Mouse (Mus musculus) ES-E14 (cell line): ENCODE measurements around the gene Ivns1abp. TPM values are rescaled to one million over a fixed set of nuclear protein-coding genes. Genes with fewer than 3 reads are reported as not detected.
"Not testable (repeated sequence)": the region's sequence is repeated elsewhere in the genome, so short reads cannot be mapped to it uniquely, and the experiment has no call there.

ENCODE experiments used
- DNase-seq: peaks from one replicate; pipeline ENCODE4 v3.0.0-alpha.2; 2013; ENCODE audit warnings: low read depth, low spot score
- H3K27ac ChIP-seq: 2 replicates; pipeline ENCODE4 v1.5.1; 2012; ENCODE audit warnings: low read depth, mild to moderate bottlenecking, low read length, moderate library complexity, mixed read lengths; ENCODE audit not compliant: poor library complexity, insufficient read depth, severe bottlenecking
- H3K36me3 ChIP-seq: 2 replicates; pipeline ENCODE4 v1.6.1; 2012; ENCODE audit warnings: mild to moderate bottlenecking, low read length, moderate library complexity, mixed read lengths; ENCODE audit not compliant: control insufficient read depth, poor library complexity, insufficient read depth, severe bottlenecking
- H3K4me1 ChIP-seq, 2 experiments: fragments of 150-350 bp in 1 of 2; sonication (generic) in 1 of 2; 2 replicates each; pipeline ENCODE4 v1.6.1; 2012; ENCODE audit warnings: low read length in 2 of 2, mild to moderate bottlenecking in 1 of 2, mixed read lengths in 1 of 2; ENCODE audit not compliant: control insufficient read depth in 2 of 2, insufficient read depth in 2 of 2, poor library complexity in 1 of 2
- H3K4me3 ChIP-seq, 2 experiments: fragments of 150-350 bp in 1 of 2; sonication (generic) in 1 of 2; 2 replicates each; pipeline ENCODE4 v1.5.1; 2012; ENCODE audit warnings: low read length in 2 of 2, low read depth in 1 of 2, mild to moderate bottlenecking in 1 of 2, mixed read lengths in 1 of 2; ENCODE audit not compliant: insufficient read depth in 1 of 2, poor library complexity in 1 of 2, severe bottlenecking in 1 of 2
- H3K9ac ChIP-seq: 2 replicates; pipeline ENCODE4 v1.6.1; 2012; ENCODE audit warnings: low read depth, mild to moderate bottlenecking, low read length, mixed read lengths; ENCODE audit not compliant: poor library complexity, insufficient read depth, severe bottlenecking
- H3K9me3 ChIP-seq: fragments of 150-350 bp; sonication (generic); 2 replicates; pipeline ENCODE4 v1.6.1; 2012; ENCODE audit warnings: low read depth, mild to moderate bottlenecking, low read length; ENCODE audit not compliant: control insufficient read depth, insufficient read depth
- CHD2 ChIP-seq: IDR thresholded peaks from 2 replicates; pipeline ENCODE4 v1.6.1; 2014; ENCODE audit warnings: mild to moderate bottlenecking, low read depth, low read length, inconsistent platforms
- HCFC1 ChIP-seq: IDR thresholded peaks from 2 replicates; pipeline ENCODE4 v1.6.1; 2012; ENCODE audit warnings: low read length, inconsistent platforms, borderline replicate concordance; ENCODE audit not compliant: insufficient read depth
- MAFK ChIP-seq: IDR thresholded peaks from 2 replicates; pipeline ENCODE4 v1.6.1; 2014; ENCODE audit warnings: mild to moderate bottlenecking, low read depth, low read length, inconsistent platforms; ENCODE audit not compliant: insufficient read depth
- ZC3H11A ChIP-seq: IDR thresholded peaks from 2 replicates; pipeline ENCODE4 v1.6.1; 2012; ENCODE audit warnings: low read depth, mild to moderate bottlenecking, inconsistent platforms, low read length, borderline replicate concordance
- ZNF384 ChIP-seq: IDR thresholded peaks from 2 replicates; pipeline ENCODE4 v1.6.1; 2012; ENCODE audit warnings: low read depth, low read length, inconsistent platforms
- in situ Hi-C, 2 experiments: fragments of 600-800 bp; cut with MboI; formaldehyde crosslinking; loops; one replicate each; pipeline ENCODE4 v1.15.1; 2025; ENCODE audit warnings: low sequenced_read_pairs in 2 of 2, inconsistent platforms in 1 of 2; ENCODE audit not compliant: unreplicated experiment in 2 of 2
- total RNA-seq: library from RNA; depleted of rRNA; stranded (reverse); fragments of 300-350 nt; gene quantifications from 2 replicates; pipeline ENCODE4 v1.2.3, GENCODE M21; 2012

Gene Ivns1abp
- total RNA-seq, 1 experiment, result 89.5 TPM

- Histone ChIP-seq H3K4me3 (peak overlapping the region; percentile 81 to 92), H3K27ac (peak overlapping the region; percentile 29), H3K9me3 (no peaks in the 10 kb centered on the region), H3K4me1 (peaks cover 2 to 6% of the 10 kb centered on the region in 2 experiments), H3K9ac (peak overlapping the region; percentile 88), H3K36me3 (peaks cover 7% of the 10 kb centered on the region)
- TF ChIP-seq MAFK, result no peak
- TF ChIP-seq ZNF384, result peak; percentile 92
- TF ChIP-seq CHD2, result peak; percentile 45; the same call in 1 of the 2 replicates
- DNase-seq, result peak; percentile 78
- in situ Hi-C loops, result loop anchor here in 1 of 2 experiments (25.0 kb wide), 1 partner anchor 258 kb away; no protein-coding TSS in a partner anchor
Observed at GRCm38 (mm10) chr1:151345109-151345862, 1.0 kb downstream of the Ivns1abp start.

- no peak for DNase-seq
- in situ Hi-C loops, result loop anchor here in 1 of 2 experiments (25.0 kb wide), 1 partner anchor 259 kb away; no protein-coding TSS in a partner anchor
- no peak overlapping the region for H3K27ac ChIP-seq
- H3K4me3 ChIP-seq, result peak overlapping the region; percentile 81 to 92
- peaks cover 8% of the 10 kb centered on the region for H3K36me3 ChIP-seq
- H3K4me1 ChIP-seq, result peaks cover 2 to 6% of the 10 kb centered on the region in 2 experiments
- TF ChIP-seq MAFK, result no peak
- TF ChIP-seq ZC3H11A, result no peak
- TF ChIP-seq ZNF384, result no peak
- no peak for TF ChIP-seq CHD2
- TF ChIP-seq HCFC1, result no peak
- H3K9ac ChIP-seq, result no peak overlapping the region; the same call in 1 of the 2 replicates
- no peaks in the 10 kb centered on the region for H3K9me3 ChIP-seq
Observed at GRCm38 (mm10) chr1:151345863-151346195, 1.6 kb downstream of the Ivns1abp start.

GRCm38 (mm10) chr1:151346681-151347127, 2.4 kb downstream of the Ivns1abp start:
- TF ChIP-seq ZNF384, result no peak
- no peak for TF ChIP-seq CHD2
- TF ChIP-seq MAFK, result no peak
- TF ChIP-seq HCFC1, result no peak
- peak overlapping the region; percentile 22; the same call in 1 of the 2 replicates for H3K9ac ChIP-seq
- no peak for DNase-seq
- in situ Hi-C loops, result loop anchor here in 1 of 2 experiments (25.0 kb wide), 1 partner anchor 259 kb away; no protein-coding TSS in a partner anchor
- H3K36me3 ChIP-seq, result peaks cover 8% of the 10 kb centered on the region
- peaks cover 2 to 6% of the 10 kb centered on the region in 2 experiments for H3K4me1 ChIP-seq
- H3K4me3 ChIP-seq, result peak overlapping the region; percentile 11 to 92; a peak in 3 of 4 replicates
- H3K27ac ChIP-seq, result no peak overlapping the region
- H3K9me3 ChIP-seq, result no peaks in the 10 kb centered on the region

GRCm38 (mm10) chr1:151348293-151348692, 4.0 kb downstream of the Ivns1abp start:
- H3K4me1 ChIP-seq, H3K9ac ChIP-seq, DNase-seq, H3K4me3 ChIP-seq, H3K9me3 ChIP-seq, H3K27ac ChIP-seq: not testable (repeated sequence)
- H3K36me3 ChIP-seq, result peaks cover 11% of the 10 kb centered on the region
- in situ Hi-C loops, result loop anchor here in 1 of 2 experiments (25.0 kb wide), 1 partner anchor 261 kb away; no protein-coding TSS in a partner anchor

- DNase-seq, result no peak
Observed at GRCm38 (mm10) chr1:151352911-151353310, 8.6 kb downstream of the Ivns1abp start.

More at GRCm38 (mm10) chr1:151352911-151353310, 8.6 kb downstream of the Ivns1abp start:
- Histone ChIP-seq H3K9ac (no peak overlapping the region), H3K9me3 (no peaks in the 10 kb centered on the region), H3K4me1 (peaks cover 0 to 2% of the 10 kb centered on the region in 2 experiments; a peak in 2 of 4 replicates), H3K4me3 (no peak overlapping the region), H3K27ac (no peak overlapping the region), H3K36me3 (peaks cover 31% of the 10 kb centered on the region)
- in situ Hi-C loops, result loop anchor here (10.0 to 25.0 kb wide), 3 partner anchors 278 to 941 kb away; no protein-coding TSS in a partner anchor
- TF ChIP-seq MAFK (no peak), ZNF384 (no peak), HCFC1 (no peak), ZC3H11A (no peak), CHD2 (no peak)
